Mouse (Mus musculus): ENCODE measurements around the gene Rassf5.

- TF ChIP-seq POLR2A (IDR thresholded peaks at IDR 0.05; ENCODE audit: insufficient read depth, low read depth, low read length) (no peak), CTCF (IDR thresholded peaks at IDR 0.05; ENCODE audit: insufficient read depth, low read depth, low read length) (no peak)
Measured at GRCm38 (mm10) chr1:131184253-131184955, 60.7 kb downstream of the Rassf5 start.
